Mouse (Mus musculus): ENCODE data around the gene Eps15l1. TPM values are rescaled to one million over a fixed set of nuclear protein-coding genes. Genes with fewer than 3 reads are reported as not detected.
A peak's percentile ranks its signal among the peaks of the same experiment; 100 is the strongest.

The Eps15l1 gene
- polyA plus RNA-seq, 1 experiment from 2014 or later: 68.2 TPM

- no peak overlapping the region for H3K27ac ChIP-seq (ENCODE audit: low read length)
- H3K4me3 ChIP-seq (ENCODE audit: low read depth, low read length): peak overlapping the region; percentile 39
- no peaks in the 10 kb centered on the region for H3K36me3 ChIP-seq (ENCODE audit: control insufficient read depth, insufficient read depth, low read length)
- no peaks in the 10 kb centered on the region for H3K4me1 ChIP-seq (ENCODE audit: control insufficient read depth, insufficient read depth, low read length)
- peaks cover 22% of the 10 kb centered on the region for H3K27me3 ChIP-seq (ENCODE audit: control insufficient read depth, insufficient read depth, low read length)
- no peak for ATAC-seq (ENCODE audit: insufficient number of reproducible peaks, insufficient read depth, low FRiP score, low read depth)
- 5% methylated on average over 55 of the region's 55 CpGs for WGBS
- H3K9ac ChIP-seq (replicated peaks; ENCODE audit: low read depth, low read length): peak overlapping the region; percentile 15; the same call in 1 of the 2 replicates
- H3K4me2 ChIP-seq (replicated peaks; ENCODE audit: low read depth, low read length): peak overlapping the region; percentile 83
- no peaks in the 10 kb centered on the region for H3K9me3 ChIP-seq (ENCODE audit: control insufficient read depth, low read depth, low read length)
Observed at GRCm38 (mm10) chr8:72319921-72320802, 101.1 kb downstream of the Eps15l1 start.

- Histone ChIP-seq H3K9me3 (ENCODE audit: control insufficient read depth, low read depth, low read length) (no peaks in the 10 kb centered on the region), H3K36me3 (ENCODE audit: control insufficient read depth, insufficient read depth, low read length) (no peaks in the 10 kb centered on the region), H3K27ac (ENCODE audit: low read length) (no peak overlapping the region), H3K4me2 (replicated peaks; ENCODE audit: low read depth, low read length) (peak overlapping the region; percentile 83), H3K4me1 (ENCODE audit: control insufficient read depth, insufficient read depth, low read length) (no peaks in the 10 kb centered on the region), H3K27me3 (ENCODE audit: control insufficient read depth, insufficient read depth, low read length) (peaks cover 22% of the 10 kb centered on the region), H3K4me3 (ENCODE audit: low read depth, low read length) (peak overlapping the region; percentile 39), H3K9ac (replicated peaks; ENCODE audit: low read depth, low read length) (peak overlapping the region; percentile 15; the same call in 1 of the 2 replicates)
- no peak; the same call in 1 of the 2 replicates for ATAC-seq (ENCODE audit: insufficient number of reproducible peaks, insufficient read depth, low FRiP score, low read depth)
- under 1% methylated on average over 48 of the region's 48 CpGs for WGBS
Observed at GRCm38 (mm10) chr8:72319397-72319796, 101.9 kb downstream of the Eps15l1 start.

- peaks cover 22% of the 10 kb centered on the region for H3K27me3 ChIP-seq (ENCODE audit: control insufficient read depth, insufficient read depth, low read length)
Observed at GRCm38 (mm10) chr8:72318801-72319322, 102.4 kb downstream of the Eps15l1 start, which contains the start of gene Klf2. Klf2 (plus strand) TSS chr8:72319033.

GRCm38 (mm10) chr8:72317741-72318301, 103.4 kb downstream of the Eps15l1 start:
- Histone ChIP-seq H3K27ac (ENCODE audit: low read length) (no peak overlapping the region), H3K9me3 (ENCODE audit: control insufficient read depth, low read depth, low read length) (no peaks in the 10 kb centered on the region), H3K9ac (replicated peaks; ENCODE audit: low read depth, low read length) (no peak overlapping the region), H3K27me3 (ENCODE audit: control insufficient read depth, insufficient read depth, low read length) (peaks cover 22% of the 10 kb centered on the region), H3K4me1 (ENCODE audit: control insufficient read depth, insufficient read depth, low read length) (no peaks in the 10 kb centered on the region), H3K4me2 (replicated peaks; ENCODE audit: low read depth, low read length) (no peak overlapping the region), H3K4me3 (ENCODE audit: low read depth, low read length) (no peak overlapping the region), H3K36me3 (ENCODE audit: control insufficient read depth, insufficient read depth, low read length) (no peaks in the 10 kb centered on the region)
- WGBS: 46% methylated on average over 5 of the region's 5 CpGs
- no peak for ATAC-seq (ENCODE audit: insufficient number of reproducible peaks, insufficient read depth, low FRiP score, low read depth)

More at GRCm38 (mm10) chr8:72318801-72319322, 102.4 kb downstream of the Eps15l1 start, which contains the start of gene Klf2:
- H3K36me3 ChIP-seq (ENCODE audit: control insufficient read depth, insufficient read depth, low read length): no peaks in the 10 kb centered on the region
- H3K9ac ChIP-seq (replicated peaks; ENCODE audit: low read depth, low read length): peak within 1 kb of the TSS; percentile 15; the same call in 1 of the 2 replicates
- ATAC-seq (ENCODE audit: insufficient number of reproducible peaks, insufficient read depth, low FRiP score, low read depth): peak; percentile 94
- peak within 1 kb of the TSS; percentile 39 for H3K4me3 ChIP-seq (ENCODE audit: low read depth, low read length)
- no peaks in the 10 kb centered on the region for H3K4me1 ChIP-seq (ENCODE audit: control insufficient read depth, insufficient read depth, low read length)
- H3K4me2 ChIP-seq (replicated peaks; ENCODE audit: low read depth, low read length): peak within 1 kb of the TSS; percentile 83
- under 1% methylated on average over 44 of the region's 46 CpGs for WGBS
- no peak within 1 kb of the TSS for H3K27ac ChIP-seq (ENCODE audit: low read length)
- no peaks in the 10 kb centered on the region for H3K9me3 ChIP-seq (ENCODE audit: control insufficient read depth, low read depth, low read length)

- Histone ChIP-seq H3K36me3 (ENCODE audit: control insufficient read depth, insufficient read depth, low read length) (no peaks in the 10 kb centered on the region), H3K4me1 (ENCODE audit: control insufficient read depth, insufficient read depth, low read length) (no peaks in the 10 kb centered on the region), H3K4me2 (replicated peaks; ENCODE audit: low read depth, low read length) (no peak overlapping the region), H3K4me3 (ENCODE audit: low read depth, low read length) (no peak overlapping the region), H3K27ac (ENCODE audit: low read length) (no peak overlapping the region), H3K9me3 (ENCODE audit: control insufficient read depth, low read depth, low read length) (no peaks in the 10 kb centered on the region), H3K27me3 (ENCODE audit: control insufficient read depth, insufficient read depth, low read length) (peaks cover 19% of the 10 kb centered on the region), H3K9ac (replicated peaks; ENCODE audit: low read depth, low read length) (no peak overlapping the region)
- 53% methylated on average over 10 of the region's 10 CpGs for WGBS
- ATAC-seq (ENCODE audit: insufficient number of reproducible peaks, insufficient read depth, low FRiP score, low read depth): no peak
Observed at GRCm38 (mm10) chr8:72316053-72316695, 105.1 kb downstream of the Eps15l1 start.

- H3K27me3 ChIP-seq (ENCODE audit: control insufficient read depth, insufficient read depth, low read length): no peaks in the 10 kb centered on the region
- no peaks in the 10 kb centered on the region for H3K4me1 ChIP-seq (ENCODE audit: control insufficient read depth, insufficient read depth, low read length)
- no peak for ATAC-seq (ENCODE audit: insufficient number of reproducible peaks, insufficient read depth, low FRiP score, low read depth)
- H3K4me3 ChIP-seq (ENCODE audit: low read depth, low read length): no peak overlapping the region
- no peaks in the 10 kb centered on the region for H3K9me3 ChIP-seq (ENCODE audit: control insufficient read depth, low read depth, low read length)
- H3K36me3 ChIP-seq (ENCODE audit: control insufficient read depth, insufficient read depth, low read length): no peaks in the 10 kb centered on the region
- no peak overlapping the region for H3K9ac ChIP-seq (replicated peaks; ENCODE audit: low read depth, low read length)
- no peak overlapping the region for H3K4me2 ChIP-seq (replicated peaks; ENCODE audit: low read depth, low read length)
- WGBS: 57% methylated on average over 3 of the region's 3 CpGs
- no peak overlapping the region for H3K27ac ChIP-seq (ENCODE audit: low read length)
Observed at GRCm38 (mm10) chr8:72312926-72313518, 108.2 kb downstream of the Eps15l1 start.

- Histone ChIP-seq H3K4me1 (ENCODE audit: control insufficient read depth, insufficient read depth, low read length) (no peaks in the 10 kb centered on the region), H3K27me3 (ENCODE audit: control insufficient read depth, insufficient read depth, low read length) (no peaks in the 10 kb centered on the region), H3K4me3 (ENCODE audit: low read depth, low read length) (no peak overlapping the region), H3K27ac (ENCODE audit: low read length) (no peak overlapping the region), H3K9me3 (ENCODE audit: control insufficient read depth, low read depth, low read length) (no peaks in the 10 kb centered on the region), H3K36me3 (ENCODE audit: control insufficient read depth, insufficient read depth, low read length) (no peaks in the 10 kb centered on the region), H3K4me2 (replicated peaks; ENCODE audit: low read depth, low read length) (no peak overlapping the region), H3K9ac (replicated peaks; ENCODE audit: low read depth, low read length) (no peak overlapping the region)
- WGBS: 44% methylated on average over 8 of the region's 8 CpGs
- ATAC-seq (ENCODE audit: insufficient number of reproducible peaks, insufficient read depth, low FRiP score, low read depth): no peak
Observed at GRCm38 (mm10) chr8:72310849-72311506, 110.3 kb downstream of the Eps15l1 start.

All from stomach, embryonic 14.5 days (tissue).